21 mouse cellular contexts compared by ENCODE assay signal in the genomic region with DNA sequence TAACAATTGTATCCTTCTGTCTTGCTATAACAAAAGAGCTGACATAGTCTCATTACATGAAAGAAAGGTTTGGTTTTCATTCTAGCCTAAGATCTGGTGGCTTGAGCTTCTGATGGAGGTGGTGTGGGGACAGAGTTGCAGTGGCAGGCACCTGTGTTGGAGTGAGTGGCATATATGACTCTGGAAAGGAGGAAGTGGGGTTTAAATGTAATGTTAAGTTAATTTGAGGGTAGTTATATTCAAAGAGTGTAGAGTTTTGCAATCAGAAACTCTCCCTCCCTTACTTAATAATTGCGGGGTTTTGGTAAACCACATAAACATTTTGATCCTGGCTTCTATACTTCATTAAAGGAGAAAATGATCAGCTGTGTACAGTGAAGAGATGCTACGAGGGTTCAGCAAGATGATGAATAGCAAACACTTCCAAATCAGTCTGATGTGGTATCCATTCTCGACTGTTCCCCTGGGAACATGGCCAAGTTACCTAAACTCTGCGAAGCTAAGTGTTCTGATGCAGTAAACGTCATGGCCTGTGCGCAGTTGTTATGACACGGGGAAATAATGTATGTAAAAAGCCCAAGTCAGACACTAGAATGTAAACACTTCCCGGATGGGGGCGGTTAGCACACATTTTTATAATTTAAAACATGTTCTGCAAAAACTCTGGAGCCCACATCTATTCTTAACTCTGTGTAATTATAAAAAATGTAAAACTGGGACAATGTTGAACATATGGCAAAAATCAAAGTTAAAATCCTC. TPM values are rescaled to one million over a fixed set of nuclear protein-coding genes. Genes with fewer than 3 reads are reported as not detected.
A peak's percentile ranks its signal among the peaks of the same experiment; 100 is the strongest.
DNase-seq lines count a peak whose midpoint lies in the region; ATAC-seq lines count a peak whose summit lies in the region.
"Had no signal": no experiment of that assay in that cellular context is flagged by ENCODE, and none has a peak within 500 bp of the region (broad histone marks: within the 10 kb centered on the region; RNA-seq: fewer than 3 reads in every experiment).

No protein-coding gene starts in this region.

- no peaks in the 10 kb centered on the region for H3K9me3 ChIP-seq in lung, embryonic 15.5 days
- no peaks in the 10 kb centered on the region for H3K9me3 ChIP-seq in embryonic facial prominence, embryonic 14.5 days (ENCODE audit: control insufficient read depth, low read length)
- no peaks in the 10 kb centered on the region for H3K9me3 ChIP-seq in intestine, embryonic 16.5 days (ENCODE audit: control insufficient read depth, low read length)
- H3K9me3 ChIP-seq in stomach, embryonic 16.5 days (replicated peaks; ENCODE audit: control insufficient read depth, low read length), result no peaks in the 10 kb centered on the region
- H3K9me3 ChIP-seq: heart, embryonic 15.5 days; limb, embryonic 13.5 days; liver, embryonic 15.5 days had no signal

- 46% methylated on average over 9 of the region's 9 CpGs for WGBS in lung, embryonic 15.5 days
- 38% methylated on average over 9 of the region's 9 CpGs for WGBS in embryonic facial prominence, embryonic 14.5 days
- WGBS in intestine, embryonic 16.5 days, result 54% methylated on average over 9 of the region's 9 CpGs
- 47% methylated on average over 9 of the region's 9 CpGs for WGBS in stomach, embryonic 16.5 days

- no peak overlapping the region for H3K4me3 ChIP-seq in lung, embryonic 15.5 days
- H3K4me3 ChIP-seq in embryonic facial prominence, embryonic 14.5 days (ENCODE audit: low read depth, low read length), result no peak overlapping the region
- no peak overlapping the region for H3K4me3 ChIP-seq in intestine, embryonic 16.5 days (ENCODE audit: low read length)
- no peak overlapping the region for H3K4me3 ChIP-seq in stomach, embryonic 16.5 days (replicated peaks; ENCODE audit: low read length)
- H3K4me3 ChIP-seq: erythroblast, embryonic 14.5 days; heart, embryonic 15.5 days; limb, embryonic 13.5 days; liver, embryonic 15.5 days had no signal

- peak; percentile 31; the same call in 1 of the 2 replicates for ATAC-seq in lung, embryonic 15.5 days (ENCODE audit: borderline replicate concordance, extremely low read depth, low FRiP score, low TSS enrichment)
- peak; percentile 75 for ATAC-seq in embryonic facial prominence, embryonic 14.5 days (ENCODE audit: low read depth)
- ATAC-seq in intestine, embryonic 16.5 days, result peak; percentile 60
- ATAC-seq in stomach, embryonic 16.5 days (ENCODE audit: insufficient read depth, low FRiP score), result peak; percentile 56
- ATAC-seq: CD4-positive, CD25-positive, alpha-beta regulatory T cell, adult 4 months; midbrain, embryonic 16.5 days had no signal

- H3K4me2 ChIP-seq in lung, embryonic 15.5 days, result no peak overlapping the region
- H3K4me2 ChIP-seq in embryonic facial prominence, embryonic 14.5 days (ENCODE audit: low read depth, low read length), result no peak overlapping the region
- H3K4me2 ChIP-seq in intestine, embryonic 16.5 days (ENCODE audit: low read depth, low read length), result no peak overlapping the region
- H3K4me2 ChIP-seq in stomach, embryonic 16.5 days (ENCODE audit: low read depth, low read length), result no peak overlapping the region
- H3K4me2 ChIP-seq: heart, embryonic 15.5 days; limb, embryonic 13.5 days; liver, embryonic 15.5 days had no signal

- no peak for DNase-seq in lung, postnatal 10 days
- DNase-seq in embryonic facial prominence, embryonic 14.5 days (ENCODE audit: low spot score), result peak; percentile 90
- no peak for DNase-seq in ovary, adult 18-20 months (ENCODE audit: low spot score)
- no peak for DNase-seq in layer of hippocampus, postnatal 25 days (ENCODE audit: extremely low spot score in 1 of 2, low spot score in 1 of 2)
- DNase-seq: adrenal gland, postnatal 10 days; cerebellum, adult 2 months; heart, adult 11 months; kidney, adult 11 months; kidney, postnatal 14 days; layer of hippocampus, adult 9-11 months; spleen, adult 18-20 months had no signal

- no peaks in the 10 kb centered on the region for H3K36me3 ChIP-seq in lung, embryonic 15.5 days
- H3K36me3 ChIP-seq in embryonic facial prominence, embryonic 14.5 days (ENCODE audit: control insufficient read depth, insufficient read depth, low read length), result no peaks in the 10 kb centered on the region
- no peaks in the 10 kb centered on the region for H3K36me3 ChIP-seq in intestine, embryonic 16.5 days (ENCODE audit: control insufficient read depth, insufficient read depth, low read length)
- no peaks in the 10 kb centered on the region for H3K36me3 ChIP-seq in stomach, embryonic 16.5 days (ENCODE audit: control insufficient read depth, insufficient read depth, low read length)
- H3K36me3 ChIP-seq: heart, embryonic 15.5 days; limb, embryonic 13.5 days; liver, embryonic 15.5 days had no signal

- no peaks in the 10 kb centered on the region for H3K27me3 ChIP-seq in lung, embryonic 15.5 days
- no peaks in the 10 kb centered on the region for H3K27me3 ChIP-seq in embryonic facial prominence, embryonic 14.5 days (replicated peaks; ENCODE audit: control insufficient read depth, insufficient read depth, low read length)
- H3K27me3 ChIP-seq in intestine, embryonic 16.5 days (replicated peaks; ENCODE audit: control insufficient read depth, insufficient read depth, low read length), result no peaks in the 10 kb centered on the region
- no peaks in the 10 kb centered on the region for H3K27me3 ChIP-seq in stomach, embryonic 16.5 days (ENCODE audit: control insufficient read depth, insufficient read depth, low read length)
- H3K27me3 ChIP-seq: heart, embryonic 15.5 days; limb, embryonic 13.5 days; liver, embryonic 15.5 days had no signal

- no peak overlapping the region for H3K9ac ChIP-seq in lung, embryonic 15.5 days
- H3K9ac ChIP-seq in embryonic facial prominence, embryonic 14.5 days (ENCODE audit: low read depth, low read length), result no peak overlapping the region
- no peak overlapping the region for H3K9ac ChIP-seq in intestine, embryonic 16.5 days (ENCODE audit: low read depth, low read length)
- H3K9ac ChIP-seq in stomach, embryonic 16.5 days (ENCODE audit: low read length), result no peak overlapping the region
- H3K9ac ChIP-seq: heart, embryonic 15.5 days; limb, embryonic 13.5 days; liver, embryonic 15.5 days had no signal

- no peak overlapping the region for H3K27ac ChIP-seq in lung, embryonic 15.5 days
- peak overlapping the region; percentile 44; the same call in 1 of the 2 replicates for H3K27ac ChIP-seq in embryonic facial prominence, embryonic 14.5 days (replicated peaks; ENCODE audit: low read depth, low read length)
- no peak overlapping the region for H3K27ac ChIP-seq in intestine, embryonic 16.5 days (ENCODE audit: low read length)
- peak overlapping the region; percentile 36; the same call in 1 of the 2 replicates for H3K27ac ChIP-seq in stomach, embryonic 16.5 days (ENCODE audit: low read length)
- H3K27ac ChIP-seq: heart, embryonic 15.5 days; limb, embryonic 13.5 days; liver, embryonic 15.5 days had no signal

- peaks cover 5% of the 10 kb centered on the region; the same call in 1 of the 2 replicates for H3K4me1 ChIP-seq in lung, embryonic 15.5 days
- H3K4me1 ChIP-seq in embryonic facial prominence, embryonic 14.5 days (ENCODE audit: control insufficient read depth, insufficient read depth, low read length), result no peaks in the 10 kb centered on the region
- peaks cover 4% of the 10 kb centered on the region; the same call in 1 of the 2 replicates for H3K4me1 ChIP-seq in intestine, embryonic 16.5 days (ENCODE audit: control insufficient read depth, insufficient read depth, low read length)
- no peaks in the 10 kb centered on the region for H3K4me1 ChIP-seq in stomach, embryonic 16.5 days (ENCODE audit: control insufficient read depth, insufficient read depth, low read length)
- H3K4me1 ChIP-seq: heart, embryonic 15.5 days; liver, embryonic 15.5 days had no signal

RNA-seq across cellular contexts. Expression of a gene that starts 41.9 kb away (rescaled TPM):
- polyA plus RNA-seq in lung, embryonic 15.5 days (2015; fragmentation: Nextera tagmentation; extraction: Ambion mirVana), result 34.7 and 35.3 TPM in 2 replicates
- 23.5 and 25.4 TPM in 2 replicates for polyA plus RNA-seq in embryonic facial prominence, embryonic 14.5 days (2014; fragmentation: Nextera tagmentation; extraction: Ambion mirVana)
- 11.3 and 11.5 TPM in 2 replicates for polyA plus RNA-seq in intestine, embryonic 16.5 days (2015; fragmentation: Nextera tagmentation; extraction: Ambion mirVana)
- polyA plus RNA-seq in stomach, embryonic 16.5 days (2015; fragmentation: Nextera tagmentation; extraction: Ambion mirVana), result 29.6 and 32.3 TPM in 2 replicates
- 1 to 10 TPM; 6.1 to 7.0 TPM for total RNA-seq in layer of hippocampus, postnatal 25 days (2021)
- total RNA-seq: MEL had no signal
- polyA plus RNA-seq: erythroblast, embryonic 14.5 days had no signal

Comparison
In these comparisons a context has a peak if more than half of its experiments do, and no peak if none do; other contexts are left out.
1. H3K27ac ChIP-seq: peak in embryonic facial prominence, embryonic 14.5 days (single experiment) and stomach, embryonic 16.5 days (single experiment); none in lung, embryonic 15.5 days (single experiment) and intestine, embryonic 16.5 days (single experiment).
2. Peak in every context shown above with its lines, with median percentiles within 50 percentile points of each other: ATAC-seq.